Mouse (Mus musculus) megakaryocyte-erythroid progenitor cell, adult 5-6 weeks (primary cell): ENCODE data around the gene Uvrag. TPM values are rescaled to one million over a fixed set of nuclear protein-coding genes. Genes with fewer than 3 reads are reported as not detected.
A peak's percentile ranks its signal among the peaks of the same experiment; 100 is the strongest.

Source experiments
- ATAC-seq: replicated peaks from 2 replicates; pipeline ENCODE4 v1.8.0; 2016; ENCODE audit warnings: mild to moderate bottlenecking, inconsistent platforms; ENCODE audit not compliant: severe bottlenecking, poor library complexity, low FRiP score, low TSS enrichment
- total RNA-seq, 2 experiments: library from RNA; stranded (forward) in 1 of 2; stranded (reverse) in 1 of 2; fragments of 200-1000, 215-1000 nt in 1 of 2; fragments of >200 nt in 1 of 2; fragmentation: Nextera tagmentation in 1 of 2; gene quantifications; 2 replicates each; pipeline ENCODE4 v1.2.3; 2014 to 2017

Gene Uvrag
- total RNA-seq, 2 experiments from 2014 or later: 15.0 to 16.2 TPM

DNA sequence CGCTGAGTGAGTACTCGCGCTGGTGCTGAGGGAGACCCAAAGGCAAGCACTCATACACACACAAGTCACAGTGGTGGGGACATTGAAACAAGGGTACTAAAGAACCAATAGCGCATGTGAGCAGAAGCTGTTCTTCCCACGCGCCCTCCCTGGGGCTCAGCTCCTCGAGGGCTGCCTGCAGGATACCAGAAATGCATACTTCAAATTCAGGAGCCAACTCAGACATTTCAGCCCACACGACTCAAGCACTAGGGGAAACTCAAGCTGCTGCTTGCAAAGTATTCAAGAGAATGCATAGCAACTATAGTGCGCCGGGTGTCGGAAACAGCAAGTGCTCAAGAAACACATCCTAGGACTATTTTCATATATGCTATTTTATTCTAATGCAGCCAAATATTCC, 3.7 kb upstream of the Uvrag start:
- no peak for ATAC-seq

GRCm38 (mm10) chr7:99143244-99143643, 2.3 kb upstream of the Uvrag start:
- ATAC-seq: no peak

- ATAC-seq: no peak
These were observed 1.1 kb upstream of the Uvrag start for GRCm38 (mm10) chr7:99141919-99142606.

GRCm38 (mm10) chr7:99140511-99140910, 430 bp downstream of the Uvrag start:
- no peak for ATAC-seq

- no peak for ATAC-seq
These were observed 975 bp downstream of the Uvrag start for GRCm38 (mm10) chr7:99139841-99140491.

DNA sequence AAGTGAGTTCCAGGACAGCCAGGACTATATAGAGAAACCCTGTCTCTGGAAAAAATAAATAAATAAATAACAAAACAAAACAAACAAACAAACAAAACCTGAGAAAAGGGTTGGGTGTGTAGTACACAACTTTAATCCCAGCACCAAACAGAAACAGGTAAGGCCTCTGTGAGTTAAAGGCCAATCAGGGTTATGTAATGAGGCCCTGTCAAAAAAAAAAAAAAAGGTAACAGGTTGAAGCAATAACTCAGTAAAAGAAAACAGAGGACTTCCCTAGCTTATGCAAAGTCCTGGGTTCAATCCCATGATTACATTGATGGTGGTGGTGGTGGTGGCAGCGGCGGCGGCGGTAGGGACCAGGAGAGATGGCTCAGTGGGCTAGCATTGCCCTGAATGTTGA, 3.4 kb downstream of the Uvrag start:
- ATAC-seq: no peak

GRCm38 (mm10) chr7:99136789-99137188, 4.2 kb downstream of the Uvrag start:
- ATAC-seq: no peak

- no peak for ATAC-seq
These were observed 7.0 kb downstream of the Uvrag start for GRCm38 (mm10) chr7:99133811-99134402.

DNA sequence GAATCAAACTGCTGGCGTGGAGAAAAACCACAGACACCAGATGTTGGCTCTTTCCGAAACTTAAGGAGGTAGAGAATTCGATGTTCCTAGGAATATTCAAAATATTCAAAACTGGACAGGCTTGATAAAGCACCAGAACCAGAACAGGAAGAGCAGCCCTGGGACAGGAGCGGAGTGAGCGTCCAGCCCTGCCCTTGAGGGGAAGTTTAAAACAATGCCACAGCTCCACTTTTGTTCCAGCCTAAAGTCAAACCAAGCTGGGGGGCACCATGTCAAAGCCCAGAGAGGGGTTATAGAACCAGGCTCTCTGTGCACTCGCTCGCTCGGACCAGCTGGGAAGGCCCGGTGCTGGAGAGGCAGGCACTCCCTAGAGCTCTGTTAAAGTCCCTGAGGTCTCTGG, 8.3 kb downstream of the Uvrag start:
- ATAC-seq: no peak

DNA sequence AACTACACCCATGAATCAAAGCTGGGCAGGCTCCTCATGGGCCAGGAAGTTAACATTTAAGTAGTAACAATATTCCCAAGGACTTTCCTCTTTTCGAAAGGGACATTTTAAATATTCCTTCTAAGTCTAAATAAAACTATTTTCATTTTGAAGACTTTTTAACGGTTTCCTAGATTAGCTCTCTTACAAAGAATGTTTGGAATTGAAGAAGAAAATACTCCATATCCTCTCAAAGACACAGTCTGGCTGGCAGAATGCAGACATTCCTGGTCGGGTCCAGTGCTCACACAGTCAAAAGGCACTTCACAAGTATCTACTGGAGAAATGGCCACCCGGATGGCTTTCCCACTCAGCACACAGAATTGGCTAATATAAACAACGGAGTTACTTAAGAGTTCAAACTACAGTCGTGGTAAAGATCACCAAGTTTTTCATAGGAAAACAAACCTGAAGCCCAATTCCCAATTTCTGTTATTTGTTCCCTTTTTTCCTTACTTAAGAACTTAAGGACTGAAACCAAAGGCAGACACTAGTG, 9.1 kb downstream of the Uvrag start:
- no peak for ATAC-seq

DNA sequence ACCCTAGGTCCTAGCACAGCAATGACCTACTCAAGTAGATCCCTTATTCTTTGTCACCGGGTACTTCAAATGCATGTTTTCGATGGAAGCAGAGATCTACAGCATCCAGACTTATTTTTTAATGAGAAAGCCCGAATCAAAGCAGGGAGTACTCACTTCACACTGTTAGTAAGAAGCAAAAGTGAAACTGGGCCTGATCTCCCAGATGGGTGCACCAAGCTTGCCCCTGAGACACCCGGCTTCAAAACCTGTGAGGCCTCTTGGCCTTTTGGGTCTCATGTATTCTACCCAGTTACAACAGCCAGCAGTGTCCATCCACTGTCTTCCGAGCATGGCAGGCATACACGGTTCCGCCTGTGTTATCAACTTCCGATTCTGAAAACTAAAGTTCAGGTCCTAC, 12.0 kb downstream of the Uvrag start:
- ATAC-seq: no peak

- no peak; the same call in 1 of the 2 replicates for ATAC-seq
These were observed 12.7 kb downstream of the Uvrag start for GRCm38 (mm10) chr7:99128020-99128950.

- ATAC-seq: no peak
These were observed 14.9 kb downstream of the Uvrag start for GRCm38 (mm10) chr7:99126057-99126456.

DNA sequence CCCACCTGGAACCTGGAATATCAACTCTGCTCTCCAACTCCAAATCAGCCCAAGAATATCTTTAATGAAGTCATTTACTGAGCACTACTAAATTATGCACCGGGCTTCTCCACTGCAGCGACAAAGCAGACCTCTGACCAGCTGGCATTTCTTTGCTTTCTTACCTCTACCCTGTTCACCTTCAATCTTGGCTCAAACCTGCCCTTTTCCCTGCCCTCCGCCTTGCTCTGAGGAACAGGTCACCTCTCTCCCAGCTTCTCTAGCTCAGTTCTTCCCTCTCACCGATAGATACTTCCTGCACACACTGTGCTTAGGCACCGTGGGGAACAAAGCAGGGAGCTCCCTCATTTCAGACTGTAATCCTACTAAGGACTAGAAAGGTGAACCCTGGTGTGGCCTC, 18.3 kb downstream of the Uvrag start:
- no peak for ATAC-seq

DNA sequence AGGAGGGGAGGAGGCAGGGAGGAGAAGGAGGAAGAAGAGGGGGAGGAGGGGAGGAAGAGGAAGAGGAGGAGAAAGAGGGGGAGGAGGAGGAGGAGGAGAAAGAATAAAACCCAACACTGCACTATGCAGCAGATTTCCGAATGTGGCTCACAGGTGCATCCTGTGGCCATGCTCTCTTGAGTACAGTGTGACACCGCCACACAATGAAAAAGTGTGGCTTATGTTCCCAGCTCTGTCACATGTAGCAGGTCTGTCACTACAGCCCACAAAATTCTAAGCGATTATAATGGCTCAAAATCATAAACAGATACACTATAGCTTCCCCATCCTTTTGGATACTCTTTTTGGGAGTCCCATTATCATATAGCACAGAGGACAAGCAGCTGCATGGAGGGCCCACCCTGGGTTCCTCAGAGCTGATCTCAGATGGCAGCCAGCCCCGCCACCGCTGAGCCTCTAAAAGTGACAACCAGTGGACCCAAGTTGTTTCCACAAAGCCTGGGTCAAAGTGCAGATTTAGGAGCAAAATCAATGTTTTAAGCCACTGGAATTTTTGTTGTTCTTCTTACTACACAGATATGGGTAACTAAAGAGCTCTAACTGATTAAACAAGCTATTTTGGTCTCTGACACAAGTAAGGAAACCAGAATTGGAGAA, 19.9 kb downstream of the Uvrag start:
- no peak for ATAC-seq

DNA sequence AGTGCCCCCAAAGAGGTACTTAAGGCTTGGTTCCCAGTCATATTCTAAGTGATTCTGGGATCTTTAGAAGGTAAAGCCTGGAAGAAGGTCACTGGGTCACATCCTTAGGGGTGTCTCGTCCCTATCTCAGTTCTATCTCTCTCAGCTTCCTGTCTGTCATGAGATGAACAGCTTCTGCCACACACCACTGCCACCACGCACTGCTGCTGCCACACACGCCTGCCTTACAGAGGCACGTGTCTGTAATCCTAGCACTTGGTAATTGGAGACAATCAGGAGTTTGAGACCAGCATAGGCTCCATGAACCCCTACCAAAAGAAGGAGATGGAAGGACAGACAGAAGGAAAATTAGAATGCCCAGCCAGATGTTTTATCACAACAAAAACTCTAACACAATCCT, 20.9 kb downstream of the Uvrag start:
- no peak for ATAC-seq

GRCm38 (mm10) chr7:99116781-99117180, 24.2 kb downstream of the Uvrag start:
- ATAC-seq: no peak

DNA sequence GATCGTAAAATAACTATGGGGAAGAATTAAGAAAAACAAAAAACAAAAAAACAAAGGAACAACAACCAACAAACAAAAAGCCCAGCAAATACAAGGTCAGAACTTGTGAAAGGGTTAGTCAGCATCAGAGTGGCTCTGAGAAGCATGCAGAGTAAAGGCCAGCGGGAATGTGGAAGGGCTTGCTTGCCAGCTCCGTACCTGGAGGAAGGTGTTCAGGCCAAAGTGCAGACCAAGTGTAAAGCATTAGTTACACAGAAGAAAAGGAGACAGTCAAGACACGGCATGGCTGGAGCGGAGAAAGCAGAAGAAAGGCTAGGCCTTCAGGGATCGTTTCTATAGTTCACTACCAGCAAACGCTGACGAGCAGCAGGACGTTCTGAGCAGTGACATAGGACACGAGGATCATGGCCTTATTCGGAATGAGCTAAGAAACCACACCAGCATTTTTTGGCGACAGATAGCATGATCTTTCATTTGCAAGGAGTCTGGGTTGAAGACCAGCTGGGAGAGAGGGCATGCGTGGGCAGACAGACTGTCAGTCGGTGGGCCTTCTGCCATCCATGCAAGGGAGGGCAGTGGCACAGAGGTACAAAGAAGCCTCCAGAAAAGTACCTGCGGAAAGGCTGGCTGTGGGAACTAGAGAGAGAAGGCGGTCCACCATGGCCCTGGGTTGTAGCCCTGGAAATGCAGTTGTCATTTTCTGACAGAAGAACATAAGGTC, 26.8 kb downstream of the Uvrag start:
- no peak for ATAC-seq

GRCm38 (mm10) chr7:99107566-99107965, 33.4 kb downstream of the Uvrag start:
- peak; percentile 65; the same call in 1 of the 2 replicates for ATAC-seq
